Mouse (Mus musculus): ENCODE results near the gene Nlgn1. TPM values are rescaled to one million over a fixed set of nuclear protein-coding genes. Genes with fewer than 3 reads are reported as not detected.

Gene Nlgn1
- polyA plus RNA-seq, 1 experiment from 2014 or later = 0.86 TPM

GRCm38 (mm10) chr3:25707380-25707779, 624.9 kb downstream of the Nlgn1 start:
- Histone ChIP-seq H3K4me1 (replicated peaks; ENCODE audit: control insufficient read depth, insufficient read depth, low read length) (no peaks in the 10 kb centered on the region), H3K9me3 (ENCODE audit: control insufficient read depth) (no peaks in the 10 kb centered on the region), H3K4me3 (ENCODE audit: low read depth, low read length) (no peak overlapping the region), H3K27me3 (replicated peaks; ENCODE audit: control insufficient read depth, insufficient read depth, low read length) (no peaks in the 10 kb centered on the region), H3K4me2 (replicated peaks; ENCODE audit: low read depth) (no peak overlapping the region), H3K27ac (ENCODE audit: low read depth, low read length) (no peak overlapping the region), H3K9ac (ENCODE audit: low read depth, low read length) (no peak overlapping the region), H3K36me3 (ENCODE audit: control insufficient read depth, insufficient read depth) (no peaks in the 10 kb centered on the region)
- no peak for TF ChIP-seq CTCF (IDR thresholded peaks at IDR 0.05; ENCODE audit: low read depth)
- ATAC-seq = no peak
- WGBS = 30% methylated on average over 2 of the region's 2 CpGs

- Histone ChIP-seq H3K27me3 (replicated peaks; ENCODE audit: control insufficient read depth, insufficient read depth, low read length) (no peaks in the 10 kb centered on the region), H3K4me3 (ENCODE audit: low read depth, low read length) (no peak overlapping the region), H3K36me3 (ENCODE audit: control insufficient read depth, insufficient read depth) (no peaks in the 10 kb centered on the region), H3K27ac (ENCODE audit: low read depth, low read length) (no peak overlapping the region), H3K4me2 (replicated peaks; ENCODE audit: low read depth) (no peak overlapping the region), H3K9me3 (ENCODE audit: control insufficient read depth) (no peaks in the 10 kb centered on the region), H3K9ac (ENCODE audit: low read depth, low read length) (no peak overlapping the region), H3K4me1 (replicated peaks; ENCODE audit: control insufficient read depth, insufficient read depth, low read length) (no peaks in the 10 kb centered on the region)
- no peak for TF ChIP-seq CTCF (IDR thresholded peaks at IDR 0.05; ENCODE audit: low read depth)
- 89% methylated on average over 1 of the region's 1 CpGs for WGBS
- ATAC-seq = no peak
Observed at GRCm38 (mm10) chr3:25697231-25697630, 635.0 kb downstream of the Nlgn1 start.

DNA sequence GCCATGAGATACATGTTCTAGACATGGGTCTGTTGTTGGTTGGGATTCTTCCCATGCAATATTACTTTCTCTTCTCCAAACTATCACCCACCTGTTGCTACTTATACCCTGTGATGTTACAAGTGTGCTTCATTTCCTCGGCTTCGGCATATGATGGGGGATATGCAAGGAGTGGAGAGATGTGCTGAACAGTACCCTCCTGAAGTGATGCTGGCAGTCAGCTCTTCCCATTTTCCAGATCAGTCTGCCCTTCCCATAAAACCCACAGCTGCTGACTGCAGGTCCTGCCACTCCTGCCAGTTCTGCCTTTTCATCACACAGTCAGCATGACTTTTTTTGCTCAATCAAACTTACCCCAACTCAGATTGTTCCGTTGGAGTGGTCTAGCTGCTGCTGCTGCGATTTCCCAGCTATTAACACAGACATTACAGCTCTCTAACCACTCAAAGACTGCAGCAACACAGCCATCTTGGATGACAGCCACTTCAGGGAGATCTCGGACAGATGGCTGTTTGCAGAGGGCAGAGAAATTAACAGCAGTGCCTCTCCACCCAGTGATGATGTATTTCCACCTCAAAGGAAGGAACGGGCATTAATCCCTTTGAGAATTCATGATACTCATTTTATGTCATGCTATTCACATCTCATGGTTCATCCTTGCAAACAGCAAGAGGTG, 643.3 kb downstream of the Nlgn1 start:
- WGBS = 67% methylated on average over 6 of the region's 6 CpGs
- no peak for TF ChIP-seq CTCF (IDR thresholded peaks at IDR 0.05; ENCODE audit: low read depth)
- no peaks in the 10 kb centered on the region for H3K27me3 ChIP-seq (replicated peaks; ENCODE audit: control insufficient read depth, insufficient read depth, low read length)

DNA sequence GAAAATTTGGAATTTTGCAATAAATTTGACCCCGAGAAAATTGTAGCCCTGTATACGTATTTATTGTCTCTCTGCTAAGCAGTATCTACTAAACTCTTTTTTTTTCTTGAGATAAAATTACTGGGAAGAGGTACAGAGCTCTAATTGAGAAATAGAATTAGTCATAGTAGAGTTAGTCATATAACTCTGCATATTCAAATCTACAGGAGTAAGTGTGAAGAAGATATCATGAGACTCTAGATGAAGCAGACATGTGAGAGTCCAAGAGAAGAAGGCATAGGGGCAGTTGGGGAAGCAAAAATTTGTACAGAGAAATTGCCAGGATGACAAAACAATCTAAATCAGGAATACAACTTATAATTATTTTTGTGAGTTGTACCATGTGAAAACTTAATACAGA, 648.6 kb downstream of the Nlgn1 start:
- ATAC-seq = no peak

More for the DNA sequence above, 643.3 kb downstream of the Nlgn1 start:
- no peak overlapping the region for H3K4me3 ChIP-seq (ENCODE audit: low read depth, low read length)
- no peak overlapping the region for H3K9ac ChIP-seq (ENCODE audit: low read depth, low read length)
- H3K27ac ChIP-seq (ENCODE audit: low read depth, low read length) = no peak overlapping the region
- no peak overlapping the region for H3K4me2 ChIP-seq (replicated peaks; ENCODE audit: low read depth)
- ATAC-seq = no peak
- no peaks in the 10 kb centered on the region for H3K36me3 ChIP-seq (ENCODE audit: control insufficient read depth, insufficient read depth)
- no peaks in the 10 kb centered on the region for H3K4me1 ChIP-seq (replicated peaks; ENCODE audit: control insufficient read depth, insufficient read depth, low read length)
- H3K9me3 ChIP-seq (ENCODE audit: control insufficient read depth) = no peaks in the 10 kb centered on the region

GRCm38 (mm10) chr3:25679373-25679772, 652.9 kb downstream of the Nlgn1 start:
- H3K4me1 ChIP-seq (replicated peaks; ENCODE audit: control insufficient read depth, insufficient read depth, low read length) = no peaks in the 10 kb centered on the region
- no peaks in the 10 kb centered on the region for H3K36me3 ChIP-seq (ENCODE audit: control insufficient read depth, insufficient read depth)
- H3K27me3 ChIP-seq (replicated peaks; ENCODE audit: control insufficient read depth, insufficient read depth, low read length) = no peaks in the 10 kb centered on the region
- no peak for ATAC-seq
- H3K27ac ChIP-seq (ENCODE audit: low read depth, low read length) = no peak overlapping the region
- H3K4me3 ChIP-seq (ENCODE audit: low read depth, low read length) = no peak overlapping the region
- H3K4me2 ChIP-seq (replicated peaks; ENCODE audit: low read depth) = no peak overlapping the region
- no peaks in the 10 kb centered on the region for H3K9me3 ChIP-seq (ENCODE audit: control insufficient read depth)
- H3K9ac ChIP-seq (ENCODE audit: low read depth, low read length) = no peak overlapping the region
- 59% methylated on average over 2 of the region's 2 CpGs for WGBS
- no peak for TF ChIP-seq CTCF (IDR thresholded peaks at IDR 0.05; ENCODE audit: low read depth)

More for the DNA sequence above, 648.6 kb downstream of the Nlgn1 start:
- Histone ChIP-seq H3K27me3 (replicated peaks; ENCODE audit: control insufficient read depth, insufficient read depth, low read length) (no peaks in the 10 kb centered on the region), H3K9ac (ENCODE audit: low read depth, low read length) (no peak overlapping the region), H3K4me1 (replicated peaks; ENCODE audit: control insufficient read depth, insufficient read depth, low read length) (no peaks in the 10 kb centered on the region), H3K4me3 (ENCODE audit: low read depth, low read length) (no peak overlapping the region), H3K36me3 (ENCODE audit: control insufficient read depth, insufficient read depth) (no peaks in the 10 kb centered on the region), H3K9me3 (ENCODE audit: control insufficient read depth) (no peaks in the 10 kb centered on the region), H3K27ac (ENCODE audit: low read depth, low read length) (no peak overlapping the region), H3K4me2 (replicated peaks; ENCODE audit: low read depth) (no peak overlapping the region)
- 91% methylated on average over 2 of the region's 2 CpGs for WGBS
- TF ChIP-seq CTCF (IDR thresholded peaks at IDR 0.05; ENCODE audit: low read depth) = no peak

DNA sequence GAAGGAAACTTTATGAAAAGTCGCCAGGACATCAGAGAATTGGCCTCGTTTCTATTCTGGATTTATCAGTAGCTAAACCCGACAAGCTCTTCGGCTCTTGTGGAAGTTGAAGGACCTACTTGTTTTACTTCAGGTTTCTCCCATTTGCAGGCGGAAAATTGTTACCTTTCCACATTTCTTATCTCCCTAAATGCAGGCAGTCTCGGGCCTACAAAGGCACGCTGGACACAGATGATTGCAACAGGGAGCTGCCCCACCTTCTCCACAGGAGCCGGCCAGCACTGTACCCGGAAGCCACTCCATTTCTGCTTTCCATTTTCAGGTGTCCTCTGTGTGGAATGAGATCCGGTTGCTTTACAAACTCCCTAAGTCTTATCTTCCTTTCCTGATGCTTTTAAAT, 656.4 kb downstream of the Nlgn1 start:
- Histone ChIP-seq H3K9me3 (ENCODE audit: control insufficient read depth) (no peaks in the 10 kb centered on the region), H3K4me3 (ENCODE audit: low read depth, low read length) (no peak overlapping the region), H3K27ac (ENCODE audit: low read depth, low read length) (no peak overlapping the region), H3K27me3 (replicated peaks; ENCODE audit: control insufficient read depth, insufficient read depth, low read length) (no peaks in the 10 kb centered on the region), H3K4me1 (replicated peaks; ENCODE audit: control insufficient read depth, insufficient read depth, low read length) (no peaks in the 10 kb centered on the region), H3K36me3 (ENCODE audit: control insufficient read depth, insufficient read depth) (no peaks in the 10 kb centered on the region), H3K4me2 (replicated peaks; ENCODE audit: low read depth) (no peak overlapping the region), H3K9ac (ENCODE audit: low read depth, low read length) (no peak overlapping the region)
- 81% methylated on average over 10 of the region's 10 CpGs for WGBS
- no peak for ATAC-seq
- TF ChIP-seq CTCF (IDR thresholded peaks at IDR 0.05; ENCODE audit: low read depth) = no peak

Data from intestine, postnatal 0 days (tissue).